Mouse (Mus musculus) duodenum, adult 2 months (tissue): ENCODE measurements around the gene Zfp607b. TPM values are rescaled to one million over a fixed set of nuclear protein-coding genes. Genes with fewer than 3 reads are reported as not detected.

ENCODE experiments used
- polyA plus RNA-seq: library from polyadenylated mRNA; depleted of rRNA; stranded (reverse); fragments of >200 nt; gene quantifications from 2 replicates; pipeline ENCODE4 v1.2.3, GENCODE M21; 2012; ENCODE audit warnings: low replicate concordance; rRNA removed

The Zfp607b gene
- polyA plus RNA-seq: not detected in 2 replicates

GRCm38 (mm10) chr7:27688815-27689612, at the start of gene Zfp607b:
TSS of gene Zfp607b (plus strand) at chr7:27689340.

GRCm38 (mm10) chr7:27653681-27654437, 35.3 kb upstream of the Zfp607b start, which contains the start of gene Ttc9b:
TSS of gene Ttc9b (plus strand) at chr7:27653915.

GRCm38 (mm10) chr7:27674522-27675221, 14.5 kb upstream of the Zfp607b start, which contains the start of gene Map3k10:
TSS of gene Map3k10 (minus strand) at chr7:27674598.

GRCm38 (mm10) chr7:27731281-27731883, 42.2 kb downstream of the Zfp607b start, which contains the start of gene Zfp60:
TSS of gene Zfp60 (plus strand) at chr7:27731389.

Other genes with a start within 250 kb of the Zfp607b start
- 0.30 and 0.39 TPM in 2 replicates for gene Sptbn4, start 241.7 kb upstream of the Zfp607b start, polyA plus RNA-seq
- 87.9 and 102 TPM in 2 replicates for gene Blvrb, start 241.4 kb upstream of the Zfp607b start, polyA plus RNA-seq
- gene Sertad3, start 215.6 kb upstream of the Zfp607b start, polyA plus RNA-seq: 14.9 and 16.7 TPM in 2 replicates
- 41.7 and 97.4 TPM in 2 replicates for gene Sertad1, start 202.4 kb upstream of the Zfp607b start, polyA plus RNA-seq
- 0.41 and 0.70 TPM in 2 replicates for gene Prx, start 190.0 kb upstream of the Zfp607b start, polyA plus RNA-seq
- 0.76 and 0.79 TPM in 2 replicates for gene Hipk4, start 166.1 kb upstream of the Zfp607b start, polyA plus RNA-seq
- gene Pld3, start 136.1 kb upstream of the Zfp607b start, polyA plus RNA-seq: 64.8 and 71.2 TPM in 2 replicates
- 15.7 and 19.1 TPM in 2 replicates for gene 2310022A10Rik, start 136.1 kb upstream of the Zfp607b start, polyA plus RNA-seq
- 27.6 and 31.4 TPM in 2 replicates for gene Akt2, start 97.8 kb upstream of the Zfp607b start, polyA plus RNA-seq
- gene Ttc9b, start 35.4 kb upstream of the Zfp607b start, polyA plus RNA-seq: 0.51 and 0.71 TPM in 2 replicates
- gene Map3k10, start 14.7 kb upstream of the Zfp607b start, polyA plus RNA-seq: 20.3 and 23.1 TPM in 2 replicates
- gene Zfp60, start 42.0 kb downstream of the Zfp607b start, polyA plus RNA-seq: 0.34 and 0.52 TPM in 2 replicates
- gene Zfp626, start 117.9 kb downstream of the Zfp607b start, polyA plus RNA-seq: 0.07 and 0.08 TPM in 2 replicates
- 0.09 TPM in 1 of 2 replicates, not detected in the other for gene Zfp59, start 149.3 kb downstream of the Zfp607b start, polyA plus RNA-seq
- 0.08 and 0.18 TPM in 2 replicates for gene Zfp607a, start 168.2 kb downstream of the Zfp607b start, polyA plus RNA-seq
- 0.06 and 0.16 TPM in 2 replicates for gene Zfp974, start 240.1 kb downstream of the Zfp607b start, polyA plus RNA-seq